Mouse (Mus musculus): Measurements from ENCODE around the gene Ago4. TPM values are rescaled to one million over a fixed set of nuclear protein-coding genes. Genes with fewer than 3 reads are reported as not detected.

Gene Ago4
- polyA plus RNA-seq, 1 experiment from 2014 or later: 1.4 TPM

- Histone ChIP-seq H3K36me3 (0 out of 2 replicates have a peak, but pooled peaks cover 4% of the 10 kb centered on the region), H3K27me3 (no peaks in the 10 kb centered on the region), H3K4me1 (0 out of 2 replicates have a peak, but pooled peaks cover 3% of the 10 kb centered on the region), H3K4me3 (replicated peaks) (no peak overlapping the region), H3K9me3 (replicated peaks) (no peaks in the 10 kb centered on the region), H3K27ac (no peak overlapping the region), H3K9ac (no peak overlapping the region), H3K4me2 (no peak overlapping the region)
- 51% methylated on average over 5 of the region's 5 CpGs for WGBS
- ATAC-seq (replicated peaks; ENCODE audit: low FRiP score): no peak
These were observed 41.3 kb downstream of the Ago4 start for GRCm38 (mm10) chr4:126491977-126492376.

DNA sequence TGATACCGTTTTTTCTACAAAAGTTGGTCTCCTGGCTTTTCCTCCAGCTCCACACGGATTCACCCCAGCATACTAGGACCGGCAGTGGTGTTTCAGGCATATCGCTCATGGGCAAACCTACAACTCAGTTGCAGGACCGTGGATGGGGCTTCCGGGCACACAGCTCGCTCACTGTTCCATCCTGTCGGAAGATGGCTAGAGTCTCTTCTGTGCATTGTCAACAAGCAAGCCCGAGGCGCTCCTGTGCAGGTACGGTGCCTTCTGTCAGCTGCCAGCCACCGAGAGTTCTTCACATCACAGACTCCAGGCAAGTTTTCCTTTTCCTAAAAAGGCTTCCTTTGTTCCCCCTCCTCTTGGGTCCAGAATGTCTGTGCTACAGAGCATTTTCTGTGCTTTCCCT lies 42.5 kb downstream of the Ago4 start:
- H3K4me3 ChIP-seq (replicated peaks): no peak overlapping the region
- 0 out of 2 replicates have a peak, but pooled peaks cover 4% of the 10 kb centered on the region for H3K36me3 ChIP-seq
- no peak overlapping the region for H3K27ac ChIP-seq
- H3K9ac ChIP-seq: no peak overlapping the region
- H3K9me3 ChIP-seq (replicated peaks): no peaks in the 10 kb centered on the region
- H3K4me1 ChIP-seq: no peaks in the 10 kb centered on the region
- ATAC-seq (replicated peaks; ENCODE audit: low FRiP score): no peak
- no peak overlapping the region for H3K4me2 ChIP-seq
- H3K27me3 ChIP-seq: no peaks in the 10 kb centered on the region
- 83% methylated on average over 12 of the region's 12 CpGs for WGBS

GRCm38 (mm10) chr4:126489811-126490210 lies 43.5 kb downstream of the Ago4 start:
- H3K4me2 ChIP-seq: no peak overlapping the region
- H3K4me3 ChIP-seq (replicated peaks): no peak overlapping the region
- H3K36me3 ChIP-seq: 0 out of 2 replicates have a peak, but pooled peaks cover 4% of the 10 kb centered on the region
- no peak for ATAC-seq (replicated peaks; ENCODE audit: low FRiP score)
- H3K27me3 ChIP-seq: no peaks in the 10 kb centered on the region
- WGBS: 82% methylated on average over 5 of the region's 5 CpGs
- H3K4me1 ChIP-seq: no peaks in the 10 kb centered on the region
- no peaks in the 10 kb centered on the region for H3K9me3 ChIP-seq (replicated peaks)
- H3K27ac ChIP-seq: no peak overlapping the region
- H3K9ac ChIP-seq: no peak overlapping the region

- H3K9ac ChIP-seq: no peak overlapping the region
These were observed 47.1 kb downstream of the Ago4 start for GRCm38 (mm10) chr4:126486217-126486616.

GRCm38 (mm10) chr4:126485065-126485464 lies 48.2 kb downstream of the Ago4 start:
- Histone ChIP-seq H3K4me3 (replicated peaks) (no peak overlapping the region), H3K27me3 (no peaks in the 10 kb centered on the region), H3K4me1 (no peaks in the 10 kb centered on the region), H3K9ac (no peak overlapping the region), H3K27ac (no peak overlapping the region), H3K4me2 (no peak overlapping the region), H3K9me3 (replicated peaks) (no peaks in the 10 kb centered on the region), H3K36me3 (no peaks in the 10 kb centered on the region)
- WGBS: 58% methylated on average over 2 of the region's 2 CpGs
- no peak for ATAC-seq (replicated peaks; ENCODE audit: low FRiP score)

More at GRCm38 (mm10) chr4:126486217-126486616, 47.1 kb downstream of the Ago4 start:
- Histone ChIP-seq H3K9me3 (replicated peaks) (no peaks in the 10 kb centered on the region), H3K4me2 (no peak overlapping the region), H3K4me3 (replicated peaks) (no peak overlapping the region), H3K27ac (no peak overlapping the region), H3K36me3 (no peaks in the 10 kb centered on the region), H3K4me1 (no peaks in the 10 kb centered on the region), H3K27me3 (no peaks in the 10 kb centered on the region)
- ATAC-seq (replicated peaks; ENCODE audit: low FRiP score): no peak
- 87% methylated on average over 1 of the region's 1 CpGs for WGBS

DNA sequence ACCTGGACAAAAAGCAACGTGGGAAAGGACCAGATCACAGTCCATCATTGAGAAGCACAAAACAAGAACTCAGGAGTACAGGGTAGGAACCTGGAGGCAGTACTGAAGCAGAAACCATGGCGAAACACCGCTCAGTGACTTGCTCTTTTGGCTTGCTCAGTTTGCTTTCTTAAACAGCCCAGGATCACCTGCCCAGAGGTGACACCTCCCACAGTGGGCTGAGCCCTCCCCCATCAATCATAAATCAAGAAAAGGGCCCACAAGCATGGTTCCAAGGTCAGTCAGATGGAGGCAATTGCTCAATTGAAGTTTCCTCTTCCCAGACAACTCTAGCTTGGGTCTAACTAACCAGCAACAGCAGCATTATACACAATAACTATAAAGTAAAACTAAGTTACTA lies 49.4 kb downstream of the Ago4 start:
- H3K27ac ChIP-seq: no peak overlapping the region
- H3K4me2 ChIP-seq: no peak overlapping the region
- no peaks in the 10 kb centered on the region for H3K9me3 ChIP-seq (replicated peaks)
- H3K27me3 ChIP-seq: no peaks in the 10 kb centered on the region
- ATAC-seq (replicated peaks; ENCODE audit: low FRiP score): no peak
- H3K9ac ChIP-seq: no peak overlapping the region
- H3K4me3 ChIP-seq (replicated peaks): no peak overlapping the region
- 82% methylated on average over 3 of the region's 3 CpGs for WGBS
- no peaks in the 10 kb centered on the region for H3K36me3 ChIP-seq
- no peaks in the 10 kb centered on the region for H3K4me1 ChIP-seq

DNA sequence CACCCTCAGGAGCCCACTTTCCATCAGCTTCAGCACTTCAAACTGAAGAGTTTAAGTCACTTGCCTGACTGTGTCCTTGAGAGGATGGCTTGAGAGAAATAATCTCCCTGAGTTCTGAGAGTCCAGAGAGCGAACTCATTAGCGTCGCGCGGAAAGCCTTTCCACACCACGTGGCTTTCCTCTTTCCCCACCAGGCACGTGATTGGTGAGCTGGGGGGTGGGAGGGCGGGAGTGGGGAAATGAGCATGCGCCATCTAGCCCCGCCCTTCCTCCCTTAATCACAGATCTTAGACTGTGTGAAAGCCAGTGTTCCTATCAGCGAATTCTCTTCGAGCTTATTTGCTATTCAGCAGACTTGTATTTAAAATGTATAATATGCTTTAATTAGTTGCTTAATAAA lies 50.3 kb downstream of the Ago4 start:
- Histone ChIP-seq H3K36me3 (no peaks in the 10 kb centered on the region), H3K27ac (no peak overlapping the region), H3K27me3 (no peaks in the 10 kb centered on the region), H3K4me2 (no peak overlapping the region), H3K9me3 (replicated peaks) (no peaks in the 10 kb centered on the region), H3K4me1 (no peaks in the 10 kb centered on the region), H3K9ac (no peak overlapping the region), H3K4me3 (replicated peaks) (no peak overlapping the region)
- 78% methylated on average over 12 of the region's 12 CpGs for WGBS
- ATAC-seq (replicated peaks; ENCODE audit: low FRiP score): no peak

DNA sequence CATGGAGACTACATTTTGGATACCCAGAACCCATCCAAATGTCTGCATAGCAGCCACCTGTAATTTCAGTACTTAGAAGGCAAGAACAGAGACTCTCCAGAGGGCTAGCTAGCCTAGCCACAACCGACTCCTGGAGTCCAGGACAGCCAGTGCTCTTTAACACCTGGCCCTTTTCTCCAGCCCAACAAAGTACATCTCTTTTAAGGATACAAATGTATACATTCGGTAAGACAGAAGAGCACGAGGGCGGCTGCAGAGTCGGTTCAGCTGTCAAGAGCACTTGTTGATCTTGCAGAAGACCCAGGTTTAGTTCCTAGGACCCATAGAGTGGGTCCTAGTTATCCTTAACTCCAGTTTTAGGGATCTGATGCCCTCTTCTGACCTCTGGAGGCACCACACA lies 51.8 kb downstream of the Ago4 start:
- H3K27ac ChIP-seq: no peak overlapping the region
- H3K9ac ChIP-seq: no peak overlapping the region
- H3K27me3 ChIP-seq: no peaks in the 10 kb centered on the region
- no peaks in the 10 kb centered on the region for H3K9me3 ChIP-seq (replicated peaks)
- no peak for ATAC-seq (replicated peaks; ENCODE audit: low FRiP score)
- no peak overlapping the region for H3K4me2 ChIP-seq
- WGBS: 91% methylated on average over 5 of the region's 5 CpGs
- no peak overlapping the region for H3K4me3 ChIP-seq (replicated peaks)
- no peaks in the 10 kb centered on the region for H3K4me1 ChIP-seq
- no peaks in the 10 kb centered on the region for H3K36me3 ChIP-seq

DNA sequence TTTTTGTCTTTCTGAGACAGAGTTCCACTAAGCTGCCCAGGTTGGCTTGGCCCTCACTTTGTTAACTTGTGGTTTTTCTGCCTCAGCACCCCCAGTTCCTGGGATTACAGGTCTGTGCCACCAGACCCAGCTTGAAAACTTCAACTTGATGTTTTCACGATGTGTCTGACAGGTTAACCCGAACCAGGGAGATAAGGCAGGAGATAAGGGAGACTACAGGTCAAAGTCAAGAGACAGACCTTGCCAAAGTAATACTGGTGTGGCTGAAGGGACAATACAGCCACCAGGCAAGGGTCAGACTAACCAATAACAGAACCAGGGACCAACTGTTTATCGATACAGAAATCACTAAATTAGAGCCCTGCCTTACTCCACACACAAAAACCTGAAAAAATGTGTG lies 53.0 kb downstream of the Ago4 start:
- Histone ChIP-seq H3K4me1 (no peaks in the 10 kb centered on the region), H3K27me3 (no peaks in the 10 kb centered on the region), H3K4me2 (no peak overlapping the region), H3K9me3 (replicated peaks) (no peaks in the 10 kb centered on the region), H3K9ac (no peak overlapping the region), H3K27ac (no peak overlapping the region), H3K36me3 (no peaks in the 10 kb centered on the region), H3K4me3 (replicated peaks) (no peak overlapping the region)
- 48% methylated on average over 3 of the region's 3 CpGs for WGBS
- no peak for ATAC-seq (replicated peaks; ENCODE audit: low FRiP score)

DNA sequence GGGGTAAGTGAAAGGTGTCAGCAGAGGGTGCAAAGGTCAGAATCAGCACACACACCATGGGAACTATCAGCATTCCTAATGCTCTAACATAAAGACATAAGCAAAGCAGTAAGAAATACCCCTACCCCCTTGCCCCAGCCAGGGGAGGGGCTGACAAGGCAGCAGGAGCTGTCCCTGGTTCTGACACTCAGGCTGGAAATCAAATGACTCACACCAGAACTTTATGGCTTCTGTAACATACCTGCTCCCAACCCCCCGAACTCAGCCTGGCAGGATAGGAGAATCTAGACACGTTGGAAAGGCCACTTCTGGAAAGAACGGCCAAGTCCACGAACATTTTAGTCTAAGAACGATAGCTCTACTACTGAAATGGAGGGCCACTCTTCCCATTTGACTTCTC lies 60.2 kb downstream of the Ago4 start:
- H3K27ac ChIP-seq: no peak overlapping the region

DNA sequence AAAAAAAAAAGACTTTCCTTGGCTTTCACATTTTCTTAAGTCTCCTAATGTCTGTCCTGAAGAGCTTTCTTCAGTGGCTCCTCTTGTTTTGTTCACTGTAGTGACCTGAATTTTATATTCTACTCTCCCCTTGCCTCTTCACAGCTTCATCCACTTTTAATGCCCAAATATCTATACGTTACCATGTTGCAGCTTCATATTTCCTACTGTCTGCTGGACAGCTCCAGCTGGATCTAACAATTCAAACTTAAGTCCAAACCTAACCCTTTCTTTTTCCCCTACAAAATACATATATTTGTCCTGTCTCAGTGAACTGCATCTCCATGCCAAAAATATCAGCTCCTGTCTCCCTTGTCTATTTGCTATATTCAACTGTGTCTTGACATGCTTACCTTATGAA lies 63.9 kb downstream of the Ago4 start:
- Histone ChIP-seq H3K4me2 (peak overlapping the region; percentile 80; the same call in 1 of the 2 replicates), H3K27me3 (no peaks in the 10 kb centered on the region), H3K36me3 (no peaks in the 10 kb centered on the region), H3K4me3 (replicated peaks) (no peak overlapping the region), H3K27ac (no peak overlapping the region), H3K4me1 (peaks cover 42% of the 10 kb centered on the region), H3K9ac (no peak overlapping the region), H3K9me3 (replicated peaks) (no peaks in the 10 kb centered on the region)
- ATAC-seq (replicated peaks; ENCODE audit: low FRiP score): no peak
- WGBS: 44% methylated on average over 1 of the region's 1 CpGs

More for the DNA sequence above, 60.2 kb downstream of the Ago4 start:
- no peak for ATAC-seq (replicated peaks; ENCODE audit: low FRiP score)
- Histone ChIP-seq H3K4me1 (peaks cover 6% of the 10 kb centered on the region), H3K9me3 (replicated peaks) (no peaks in the 10 kb centered on the region), H3K4me2 (no peak overlapping the region), H3K9ac (no peak overlapping the region), H3K27me3 (no peaks in the 10 kb centered on the region), H3K4me3 (replicated peaks) (no peak overlapping the region), H3K36me3 (no peaks in the 10 kb centered on the region)
- WGBS: 40% methylated on average over 5 of the region's 5 CpGs

- H3K4me2 ChIP-seq: peak overlapping the region; percentile 80
- no peaks in the 10 kb centered on the region for H3K36me3 ChIP-seq
- H3K9me3 ChIP-seq (replicated peaks): no peaks in the 10 kb centered on the region
- no peak for ATAC-seq (replicated peaks; ENCODE audit: low FRiP score)
- no peaks in the 10 kb centered on the region for H3K27me3 ChIP-seq
- 12% methylated on average over 8 of the region's 8 CpGs for WGBS
- peak overlapping the region; percentile 41; the same call in 1 of the 2 replicates for H3K27ac ChIP-seq
- peaks cover 46% of the 10 kb centered on the region for H3K4me1 ChIP-seq
- 0 out of 2 replicates have a peak overlapping the region, but pooled peaks have one; percentile 93 for H3K9ac ChIP-seq
- H3K4me3 ChIP-seq (replicated peaks): peak overlapping the region; percentile 80
These were observed 64.3 kb downstream of the Ago4 start for GRCm38 (mm10) chr4:126468925-126469324.

DNA sequence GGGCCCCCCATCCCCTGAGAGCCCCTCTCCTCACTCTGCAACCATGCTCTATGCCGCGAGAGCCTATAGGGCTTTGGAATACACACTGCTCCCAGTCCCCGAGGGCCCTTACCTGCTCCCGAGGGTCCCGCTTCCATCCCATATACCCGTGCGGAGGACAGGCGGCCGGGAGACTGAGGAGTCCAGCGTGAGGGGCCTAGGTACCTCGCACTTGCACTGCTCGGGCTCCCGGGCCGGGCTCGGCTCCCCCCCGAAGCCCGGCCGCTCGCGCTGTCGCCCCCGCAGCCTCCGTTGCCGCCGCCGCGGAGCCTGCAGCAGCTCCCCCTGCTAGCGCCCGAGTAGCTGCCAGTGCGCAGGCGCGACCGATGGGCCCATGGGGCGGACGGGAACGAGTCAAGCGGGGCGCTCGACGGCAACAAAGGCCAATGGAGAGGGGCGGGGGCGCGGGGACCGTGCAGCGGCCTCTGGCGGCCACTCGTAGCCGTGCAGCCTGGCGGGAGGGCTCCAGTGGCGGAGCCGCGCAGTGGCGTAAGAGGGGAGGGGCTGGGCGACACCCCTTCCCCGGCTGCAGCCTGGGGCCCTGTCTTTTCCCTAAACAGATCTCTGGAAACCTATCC lies 64.9 kb downstream of the Ago4 start, which contains the start of gene Ago1:
Gene Ago1, minus strand, starts transcription at position 299 of the 617 bp plus-strand sequence.
- under 1% methylated on average over 53 of the region's 55 CpGs for WGBS

More for the DNA sequence above, 64.9 kb downstream of the Ago4 start, which contains the start of gene Ago1:
- Histone ChIP-seq H3K27ac (peak within 1 kb of the TSS; percentile 91), H3K9ac (peak within 1 kb of the TSS; percentile 93), H3K4me1 (peaks cover 46% of the 10 kb centered on the region), H3K4me2 (peak within 1 kb of the TSS; percentile 80), H3K27me3 (no peaks in the 10 kb centered on the region), H3K36me3 (no peaks in the 10 kb centered on the region), H3K4me3 (replicated peaks) (peak within 1 kb of the TSS; percentile 80), H3K9me3 (replicated peaks) (no peaks in the 10 kb centered on the region)
- ATAC-seq (replicated peaks; ENCODE audit: low FRiP score): peak; percentile 88

Measured in kidney, embryonic 15.5 days (tissue).